Mouse (Mus musculus): ENCODE results near the gene Coro1b. TPM values are rescaled to one million over a fixed set of nuclear protein-coding genes. Genes with fewer than 3 reads are reported as not detected.
A peak's percentile ranks its signal among the peaks of the same experiment; 100 is the strongest.
"Not testable (repeated sequence)": the region's sequence is repeated elsewhere in the genome, so short reads cannot be mapped to it uniquely, and the experiment has no call there.

Gene Coro1b
- total and polyA plus RNA-seq, 3 experiments, result 179 to 265 (median 194) TPM

DNA sequence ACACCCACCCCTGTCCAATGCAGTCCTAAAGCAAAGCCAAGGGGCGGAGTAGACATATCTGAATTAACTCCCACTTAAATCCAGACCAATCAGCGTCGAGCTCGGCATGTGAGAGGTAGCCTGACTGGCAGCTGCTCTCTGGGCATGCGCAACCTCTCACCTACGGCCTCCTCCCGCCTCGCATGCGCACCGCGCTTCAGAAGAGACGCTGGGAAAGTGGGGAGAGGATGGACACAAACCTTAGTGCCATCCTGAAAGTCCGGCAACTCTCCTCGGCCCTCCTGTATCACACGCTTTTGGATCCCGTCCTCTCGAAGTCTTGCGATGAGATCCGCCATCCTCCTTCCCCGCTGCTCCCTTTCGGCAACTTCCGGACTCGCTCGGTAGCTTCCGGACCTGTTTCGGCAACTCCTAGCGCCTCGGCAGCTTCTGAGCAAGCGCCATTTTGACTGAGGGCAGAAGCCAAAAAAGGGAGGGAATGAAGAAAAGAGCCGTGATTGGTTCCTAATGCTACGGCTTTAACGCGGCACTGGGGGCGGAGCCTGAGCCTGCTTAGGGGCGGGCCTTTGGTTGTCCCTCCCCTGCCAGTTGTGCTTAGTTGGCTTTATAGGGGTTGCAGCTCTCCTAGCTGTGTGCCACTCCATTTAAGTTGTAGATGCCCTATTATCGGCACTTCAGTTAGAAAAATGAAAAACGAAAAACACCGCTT, 27.2 kb upstream of the Coro1b start (continued):
- TF ChIP-seq NRF1 (IDR thresholded peaks at IDR 0.05; ENCODE audit: low read depth, low read length) (peak; percentile 95), NELFE (IDR thresholded peaks at IDR 0.05; ENCODE audit: low read depth, low read length) (peak; percentile 59), USF2 (conservative IDR thresholded peaks at IDR 0.05; ENCODE audit: low read depth, low read length) (peak; percentile 41; the same call in 1 of the 2 replicates), POLR2A (IDR thresholded peaks at IDR 0.05; ENCODE audit: low read depth, low read length) (peak; percentile 72), E2F4 (IDR thresholded peaks at IDR 0.05; ENCODE audit: insufficient replicate concordance, low read depth, low read length) (no peak), TCF12 (IDR thresholded peaks at IDR 0.05; ENCODE audit: low read depth, low read length) (peak; percentile 85), ZKSCAN1 (IDR thresholded peaks at IDR 0.05; ENCODE audit: borderline replicate concordance, low read depth, low read length) (no peak), MAX (IDR thresholded peaks at IDR 0.05; ENCODE audit: low read length) (peak; percentile 100), EP300 (IDR thresholded peaks at IDR 0.05; ENCODE audit: low read length) (no peak), IRF4 (IDR thresholded peaks at IDR 0.05; ENCODE audit: low read depth, low read length) (peak; percentile 25; the same call in 1 of the 2 replicates), HCFC1 (IDR thresholded peaks at IDR 0.05; ENCODE audit: low read depth, low read length) (peak; percentile 95), CHD2 (IDR thresholded peaks at IDR 0.05; ENCODE audit: low read length) (peak; percentile 70; the same call in 1 of the 2 replicates), SIN3A (IDR thresholded peaks at IDR 0.05; ENCODE audit: low read length) (0 out of 2 replicates have a peak, but pooled peaks have one; percentile 41)

DNA sequence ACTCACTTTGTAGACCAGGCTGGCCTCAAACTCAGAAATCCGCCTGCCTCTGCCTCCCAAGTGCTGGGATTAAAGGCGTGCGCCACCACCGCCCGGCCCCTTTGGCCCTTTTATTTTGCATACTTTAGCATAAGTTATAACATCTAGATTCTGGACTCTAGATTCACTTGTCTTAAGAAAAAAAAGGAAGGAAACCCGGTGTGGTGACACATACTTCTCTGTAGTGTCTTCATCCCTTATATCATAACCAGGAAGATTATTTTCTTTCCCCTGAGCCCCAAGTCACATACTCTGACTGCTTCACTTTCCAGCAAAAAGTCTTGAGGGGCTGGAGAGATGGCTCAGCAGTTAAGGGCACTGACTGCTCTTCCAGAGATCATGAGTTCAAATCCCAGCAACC, 26.5 kb upstream of the Coro1b start:
- H3K9me3 ChIP-seq (replicated peaks; ENCODE audit: low read length); in situ Hi-C loops (cut with MboI; ENCODE audit: low pct_ligation_motif_present, low pct_unique_long_range_greater_than_20kb, low sequenced_read_pairs); H3K4me2 ChIP-seq (ENCODE audit: insufficient read depth, low read depth, poor library complexity, severe bottlenecking); H3K4me3 ChIP-seq (replicated peaks in 1 of 3; ENCODE audit: low read depth in 2 of 3, low read length in 2 of 3, poor library complexity in 1 of 3); H3K9ac ChIP-seq (ENCODE audit: insufficient read depth, low read depth); DNase-seq (ENCODE audit: extremely low read depth); H3K27me3 ChIP-seq (replicated peaks); dilution Hi-C loops (cut with MboI; ENCODE audit: extremely low pct_ligation_motif_present, extremely low pct_unique_long_range_greater_than_20kb, low sequenced_read_pairs); H3K27ac ChIP-seq (ENCODE audit: insufficient read depth, low read depth): not testable (repeated sequence)
- H3K79me2 ChIP-seq (replicated peaks; ENCODE audit: control insufficient read depth, extremely low read depth, insufficient read depth, poor library complexity, severe bottlenecking), result peaks cover 12% of the 10 kb centered on the region
- peaks cover 13 to 26% of the 10 kb centered on the region in 2 experiments for H3K36me3 ChIP-seq (replicated peaks in 1 of 2; ENCODE audit: control insufficient read depth in 1 of 2, insufficient read depth in 1 of 2, low read length in 1 of 2)
- H3K4me1 ChIP-seq (ENCODE audit: control insufficient read depth in 1 of 2, insufficient read depth in 2 of 2), result peaks cover 17 to 63% of the 10 kb centered on the region in 2 experiments

DNA sequence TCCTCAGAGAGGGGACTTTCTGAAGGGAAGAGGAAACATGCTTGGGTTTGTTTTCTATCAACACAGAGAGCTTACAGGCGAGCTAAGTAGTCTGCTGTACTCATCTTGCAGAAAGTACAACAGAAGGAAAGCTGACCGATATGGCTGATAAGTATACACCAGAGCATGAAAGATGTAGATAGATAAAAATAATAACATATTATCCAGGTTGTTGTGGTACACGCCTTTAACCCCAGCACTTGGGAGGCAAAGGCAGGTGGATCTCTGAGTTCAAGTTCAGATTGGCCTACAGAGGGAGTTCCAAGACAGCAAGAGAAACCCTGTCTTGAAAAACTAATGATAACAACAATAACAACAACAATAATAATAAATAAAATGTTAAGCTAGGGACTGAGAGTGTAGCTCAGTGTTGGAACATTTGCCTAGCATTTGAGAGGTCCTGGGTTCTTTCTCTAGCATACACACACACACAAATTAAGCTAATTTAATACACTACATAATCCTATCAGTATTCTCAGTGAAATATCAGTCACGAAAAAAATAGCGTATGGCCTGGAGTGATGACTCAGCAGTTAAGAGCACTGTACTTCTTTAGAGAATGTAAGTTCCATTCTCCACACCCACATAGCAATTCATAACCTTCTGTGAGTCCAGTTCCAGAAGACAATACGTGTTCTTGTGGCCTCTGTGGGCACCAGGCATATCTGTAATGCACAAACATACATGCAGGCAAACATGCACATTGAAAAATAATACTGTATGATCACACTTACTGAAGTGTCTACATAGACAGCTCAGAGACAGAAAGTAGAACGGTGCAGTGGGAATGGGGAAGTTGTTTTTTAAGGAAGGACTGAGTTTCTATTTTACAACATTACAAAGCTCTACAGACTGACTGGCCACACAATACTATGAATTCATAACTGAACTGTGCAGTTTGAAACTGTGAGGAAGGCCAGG, 25.7 kb upstream of the Coro1b start:
- Histone ChIP-seq H3K27ac (ENCODE audit: insufficient read depth, low read depth) (peak overlapping the region; percentile 66), H3K9me3 (replicated peaks; ENCODE audit: low read length) (no peaks in the 10 kb centered on the region), H3K79me2 (replicated peaks; ENCODE audit: control insufficient read depth, extremely low read depth, insufficient read depth, poor library complexity, severe bottlenecking) (peaks cover 19% of the 10 kb centered on the region), H3K36me3 (replicated peaks in 1 of 2; ENCODE audit: control insufficient read depth in 1 of 2, insufficient read depth in 1 of 2, low read length in 1 of 2) (peaks cover 7 to 22% of the 10 kb centered on the region in 2 experiments), H3K4me1 (ENCODE audit: control insufficient read depth in 1 of 2, insufficient read depth in 2 of 2) (peaks cover 19 to 64% of the 10 kb centered on the region in 2 experiments), H3K4me3 (replicated peaks in 1 of 3; ENCODE audit: low read depth in 2 of 3, low read length in 2 of 3, poor library complexity in 1 of 3) (no peak overlapping the region), H3K27me3 (replicated peaks) (no peaks in the 10 kb centered on the region), H3K4me2 (ENCODE audit: insufficient read depth, low read depth, poor library complexity, severe bottlenecking) (peak overlapping the region; percentile 23; the same call in 1 of the 2 replicates), H3K9ac (ENCODE audit: insufficient read depth, low read depth) (0 out of 2 replicates have a peak overlapping the region, but pooled peaks have one; percentile 2)
- no peak for TF ChIP-seq JUN (IDR thresholded peaks at IDR 0.05; ENCODE audit: insufficient read depth, low read depth, low read length)
- TF ChIP-seq SIN3A (IDR thresholded peaks at IDR 0.05; ENCODE audit: low read length), result peak; percentile 22; the same call in 1 of the 2 replicates
- peak; percentile 98 for TF ChIP-seq MAFK (IDR thresholded peaks at IDR 0.05; ENCODE audit: insufficient replicate concordance, low read length)
- TF ChIP-seq TBP (conservative IDR thresholded peaks at IDR 0.05; ENCODE audit: low read depth, low read length), result no peak
- TF ChIP-seq MAZ (IDR thresholded peaks at IDR 0.05; ENCODE audit: low read depth, low read length), result no peak
- no peak for TF ChIP-seq USF2 (conservative IDR thresholded peaks at IDR 0.05; ENCODE audit: low read depth, low read length)
- TF ChIP-seq EP300 (IDR thresholded peaks at IDR 0.05; ENCODE audit: low read length), result peak; percentile 33; the same call in 1 of the 2 replicates
- TF ChIP-seq CTCF (conservative IDR thresholded peaks at IDR 0.05 in 1 of 2, IDR thresholded peaks at IDR 0.05 in 1 of 2; ENCODE audit: low read depth in 2 of 2, low read length in 2 of 2), result peak in 1 of 2 experiments; percentile 55; a peak in 2 of 4 replicates
- TF ChIP-seq PAX5 (IDR thresholded peaks at IDR 0.05; ENCODE audit: low read length), result no peak
- peak; percentile 53 for TF ChIP-seq RAD21 (IDR thresholded peaks at IDR 0.05; ENCODE audit: low read depth, low read length)
- TF ChIP-seq CHD2 (IDR thresholded peaks at IDR 0.05; ENCODE audit: low read length), result no peak
- no peak for TF ChIP-seq TCF12 (IDR thresholded peaks at IDR 0.05; ENCODE audit: low read depth, low read length)
- TF ChIP-seq ZNF384 (IDR thresholded peaks at IDR 0.05; ENCODE audit: low read depth, low read length), result no peak
- no peak for TF ChIP-seq POLR2A (IDR thresholded peaks at IDR 0.05; ENCODE audit: low read depth, low read length)
- TF ChIP-seq MAX (IDR thresholded peaks at IDR 0.05; ENCODE audit: low read length), result no peak
- peak; percentile 45 for TF ChIP-seq SMC3 (IDR thresholded peaks at IDR 0.05; ENCODE audit: low read depth, low read length)
- no peak for TF ChIP-seq KAT2A (IDR thresholded peaks at IDR 0.05; ENCODE audit: insufficient replicate concordance, low read length)
- TF ChIP-seq ETS1 (conservative IDR thresholded peaks at IDR 0.05; ENCODE audit: low read depth, low read length), result no peak
- dilution Hi-C loops (cut with MboI; ENCODE audit: extremely low pct_ligation_motif_present, extremely low pct_unique_long_range_greater_than_20kb, low sequenced_read_pairs), result no loop called here
- DNase-seq (ENCODE audit: extremely low read depth), result no peak
- in situ Hi-C loops (cut with MboI; ENCODE audit: low pct_ligation_motif_present, low pct_unique_long_range_greater_than_20kb, low sequenced_read_pairs), result no loop called here
